Mouse (Mus musculus): Measurements from ENCODE around the gene Ksr1.

DNA sequence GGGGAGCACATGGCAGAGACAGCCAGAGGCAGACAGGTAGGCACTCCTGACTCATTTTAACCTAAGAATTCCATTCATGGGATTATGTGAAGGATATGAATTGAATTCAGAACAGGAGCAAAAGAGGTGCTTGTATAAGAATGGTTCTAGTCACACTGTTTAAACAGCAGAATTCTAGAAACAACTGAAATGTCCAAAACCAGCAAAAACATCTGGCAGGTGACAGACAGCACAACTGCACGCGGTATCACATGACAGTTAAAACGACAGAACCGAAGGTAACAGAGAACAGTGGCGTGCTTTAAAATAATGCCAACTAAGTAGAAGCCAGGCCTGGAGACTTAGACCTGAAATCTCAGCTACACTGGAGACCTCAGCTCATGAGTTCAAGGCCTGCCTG is 13.2 kb downstream of the Ksr1 start:
- TF ChIP-seq MAZ (IDR thresholded peaks at IDR 0.05; ENCODE audit: low read depth, low read length) (no peak), EP300 (IDR thresholded peaks at IDR 0.05; ENCODE audit: low read length) (no peak), POLR2A (IDR thresholded peaks at IDR 0.05; ENCODE audit: low read depth, low read length) (no peak), CHD1 (IDR thresholded peaks at IDR 0.05; ENCODE audit: low read depth, low read length) (no peak), POLR2AphosphoS2 (IDR thresholded peaks at IDR 0.05; ENCODE audit: low read depth, low read length) (no peak), CTCF (conservative IDR thresholded peaks at IDR 0.05 in 1 of 2, IDR thresholded peaks at IDR 0.05 in 1 of 2; ENCODE audit: low read depth in 2 of 2, low read length in 2 of 2) (no peak), KAT2A (IDR thresholded peaks at IDR 0.05; ENCODE audit: insufficient replicate concordance, low read length) (no peak), JUND (conservative IDR thresholded peaks at IDR 0.05; ENCODE audit: low read depth, low read length) (no peak), MAFK (IDR thresholded peaks at IDR 0.05; ENCODE audit: insufficient replicate concordance, low read length) (no peak), ZC3H11A (IDR thresholded peaks at IDR 0.05; ENCODE audit: low read depth, low read length) (no peak)
